Mouse (Mus musculus): ENCODE data around the gene Fgb. TPM values are rescaled to one million over a fixed set of nuclear protein-coding genes. Genes with fewer than 3 reads are reported as not detected.

Gene Fgb
- polyA plus RNA-seq, 1 experiment, result 0.15 TPM

DNA sequence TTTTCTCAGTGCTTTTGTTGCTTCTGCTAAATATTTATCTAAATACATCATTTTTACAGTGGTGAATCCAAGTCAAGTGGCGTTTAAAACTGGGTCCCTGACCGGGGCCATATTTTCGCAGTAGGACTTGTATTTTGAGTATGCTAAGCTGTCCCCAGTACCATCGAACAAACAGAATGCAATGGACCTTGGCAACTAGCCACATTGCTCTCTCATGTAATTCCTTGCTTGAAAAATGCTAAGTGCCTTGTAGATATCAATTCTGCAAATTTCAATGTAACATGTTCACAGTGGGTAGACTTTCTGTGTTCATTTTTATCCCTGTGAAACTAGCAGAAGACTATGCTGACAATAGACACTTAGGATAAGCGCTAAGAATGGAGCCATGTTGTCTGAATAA is 28.5 kb downstream of the Fgb start:
- TF ChIP-seq POLR2A (IDR thresholded peaks at IDR 0.05; ENCODE audit: control insufficient read depth, extremely low read depth, insufficient read depth, low read length, poor library complexity) (no peak), CTCF (IDR thresholded peaks at IDR 0.05; ENCODE audit: borderline replicate concordance, control insufficient read depth, extremely low read depth, insufficient read depth, low read length, poor library complexity) (no peak)
- no peak for DNase-seq
- Histone ChIP-seq H3K4me3 (ENCODE audit: control insufficient read depth, insufficient read depth, low read length) (no peak overlapping the region), H3K36me3 (ENCODE audit: control insufficient read depth, insufficient read depth, low read length) (no peaks in the 10 kb centered on the region), H3K27ac (ENCODE audit: control insufficient read depth, insufficient read depth, low read length) (no peak overlapping the region), H3K4me1 (replicated peaks; ENCODE audit: control insufficient read depth, insufficient read depth, low read length) (no peaks in the 10 kb centered on the region), H3K27me3 (ENCODE audit: control insufficient read depth, insufficient read depth, low read length) (no peaks in the 10 kb centered on the region)
- 94% methylated on average over 5 of the region's 5 CpGs for WGBS

DNA sequence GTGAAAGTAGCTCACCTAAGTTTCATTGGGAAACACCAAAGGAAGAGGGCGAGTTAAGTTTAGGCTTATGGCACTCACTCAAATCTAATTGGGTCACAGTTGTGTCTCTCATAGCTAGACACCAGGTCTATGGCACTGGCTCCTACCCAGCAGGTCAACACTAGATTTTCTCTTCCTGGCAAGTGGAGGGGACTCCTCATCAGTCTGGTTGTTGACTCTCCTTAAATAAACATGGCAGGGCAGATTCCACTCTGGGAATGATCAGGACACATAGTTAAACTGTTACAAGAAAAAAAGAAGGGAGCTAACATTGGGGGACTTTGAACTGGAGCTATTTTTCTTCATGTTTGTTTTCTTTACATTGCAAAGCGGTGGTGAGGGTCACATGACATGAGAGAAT is 29.3 kb downstream of the Fgb start:
- TF ChIP-seq POLR2A (IDR thresholded peaks at IDR 0.05; ENCODE audit: control insufficient read depth, extremely low read depth, insufficient read depth, low read length, poor library complexity) (no peak), CTCF (IDR thresholded peaks at IDR 0.05; ENCODE audit: borderline replicate concordance, control insufficient read depth, extremely low read depth, insufficient read depth, low read length, poor library complexity) (no peak)
- H3K36me3 ChIP-seq (ENCODE audit: control insufficient read depth, insufficient read depth, low read length), result no peaks in the 10 kb centered on the region
- H3K4me1 ChIP-seq (replicated peaks; ENCODE audit: control insufficient read depth, insufficient read depth, low read length), result no peaks in the 10 kb centered on the region
- 91% methylated on average over 2 of the region's 2 CpGs for WGBS
- H3K27ac ChIP-seq (ENCODE audit: control insufficient read depth, insufficient read depth, low read length), result no peak overlapping the region
- no peaks in the 10 kb centered on the region for H3K27me3 ChIP-seq (ENCODE audit: control insufficient read depth, insufficient read depth, low read length)
- no peak overlapping the region for H3K4me3 ChIP-seq (ENCODE audit: control insufficient read depth, insufficient read depth, low read length)
- DNase-seq, result no peak

GRCm38 (mm10) chr3:83016236-83016635 is 33.4 kb downstream of the Fgb start:
- DNase-seq, result no peak
- TF ChIP-seq CTCF (IDR thresholded peaks at IDR 0.05; ENCODE audit: borderline replicate concordance, control insufficient read depth, extremely low read depth, insufficient read depth, low read length, poor library complexity) (no peak), POLR2A (IDR thresholded peaks at IDR 0.05; ENCODE audit: control insufficient read depth, extremely low read depth, insufficient read depth, low read length, poor library complexity) (no peak)
- H3K4me3 ChIP-seq (ENCODE audit: control insufficient read depth, insufficient read depth, low read length), result no peak overlapping the region
- H3K27me3 ChIP-seq (ENCODE audit: control insufficient read depth, insufficient read depth, low read length), result no peaks in the 10 kb centered on the region
- H3K27ac ChIP-seq (ENCODE audit: control insufficient read depth, insufficient read depth, low read length), result no peak overlapping the region
- H3K36me3 ChIP-seq (ENCODE audit: control insufficient read depth, insufficient read depth, low read length), result no peaks in the 10 kb centered on the region
- 94% methylated on average over 1 of the region's 1 CpGs for WGBS
- H3K4me1 ChIP-seq (replicated peaks; ENCODE audit: control insufficient read depth, insufficient read depth, low read length), result no peaks in the 10 kb centered on the region

DNA sequence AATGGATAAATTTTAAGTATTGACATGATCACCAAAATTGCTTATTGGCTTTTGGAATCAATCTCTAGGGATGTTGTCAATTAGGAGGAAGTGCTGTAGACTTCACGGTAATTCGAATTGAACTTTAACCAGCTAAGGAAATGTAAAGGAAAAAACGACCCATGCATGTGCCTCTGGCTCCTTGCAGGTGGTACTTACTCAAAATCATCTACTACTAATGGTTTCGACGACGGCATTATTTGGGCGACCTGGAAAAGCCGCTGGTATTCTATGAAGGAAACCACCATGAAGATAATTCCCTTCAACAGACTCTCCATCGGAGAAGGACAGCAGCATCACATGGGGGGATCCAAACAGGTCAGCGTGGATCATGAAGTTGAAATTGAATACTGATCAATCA is 35.7 kb downstream of the Fgb start:
- no peaks in the 10 kb centered on the region for H3K27me3 ChIP-seq (ENCODE audit: control insufficient read depth, insufficient read depth, low read length)
- TF ChIP-seq CTCF (IDR thresholded peaks at IDR 0.05; ENCODE audit: borderline replicate concordance, control insufficient read depth, extremely low read depth, insufficient read depth, low read length, poor library complexity), result no peak
- TF ChIP-seq POLR2A (IDR thresholded peaks at IDR 0.05; ENCODE audit: control insufficient read depth, extremely low read depth, insufficient read depth, low read length, poor library complexity), result no peak
- no peaks in the 10 kb centered on the region for H3K36me3 ChIP-seq (ENCODE audit: control insufficient read depth, insufficient read depth, low read length)
- WGBS, result 90% methylated on average over 10 of the region's 10 CpGs
- H3K4me1 ChIP-seq (replicated peaks; ENCODE audit: control insufficient read depth, insufficient read depth, low read length), result no peaks in the 10 kb centered on the region
- H3K27ac ChIP-seq (ENCODE audit: control insufficient read depth, insufficient read depth, low read length), result no peak overlapping the region
- no peak for DNase-seq
- no peak overlapping the region for H3K4me3 ChIP-seq (ENCODE audit: control insufficient read depth, insufficient read depth, low read length)

GRCm38 (mm10) chr3:83012636-83013035 is 37.0 kb downstream of the Fgb start:
- 94% methylated on average over 19 of the region's 19 CpGs for WGBS
- no peak for DNase-seq
- H3K36me3 ChIP-seq (ENCODE audit: control insufficient read depth, insufficient read depth, low read length), result no peaks in the 10 kb centered on the region
- TF ChIP-seq POLR2A (IDR thresholded peaks at IDR 0.05; ENCODE audit: control insufficient read depth, extremely low read depth, insufficient read depth, low read length, poor library complexity) (no peak), CTCF (IDR thresholded peaks at IDR 0.05; ENCODE audit: borderline replicate concordance, control insufficient read depth, extremely low read depth, insufficient read depth, low read length, poor library complexity) (no peak)
- no peaks in the 10 kb centered on the region for H3K4me1 ChIP-seq (replicated peaks; ENCODE audit: control insufficient read depth, insufficient read depth, low read length)
- H3K4me3 ChIP-seq (ENCODE audit: control insufficient read depth, insufficient read depth, low read length), result no peak overlapping the region
- no peak overlapping the region for H3K27ac ChIP-seq (ENCODE audit: control insufficient read depth, insufficient read depth, low read length)
- no peaks in the 10 kb centered on the region for H3K27me3 ChIP-seq (ENCODE audit: control insufficient read depth, insufficient read depth, low read length)

GRCm38 (mm10) chr3:83011565-83011964 is 38.1 kb downstream of the Fgb start:
- 86% methylated on average over 4 of the region's 4 CpGs for WGBS
- H3K27me3 ChIP-seq (ENCODE audit: control insufficient read depth, insufficient read depth, low read length), result no peaks in the 10 kb centered on the region
- no peaks in the 10 kb centered on the region for H3K36me3 ChIP-seq (ENCODE audit: control insufficient read depth, insufficient read depth, low read length)
- H3K4me1 ChIP-seq (replicated peaks; ENCODE audit: control insufficient read depth, insufficient read depth, low read length), result no peaks in the 10 kb centered on the region
- no peak for DNase-seq
- no peak for TF ChIP-seq CTCF (IDR thresholded peaks at IDR 0.05; ENCODE audit: borderline replicate concordance, control insufficient read depth, extremely low read depth, insufficient read depth, low read length, poor library complexity)
- TF ChIP-seq POLR2A (IDR thresholded peaks at IDR 0.05; ENCODE audit: control insufficient read depth, extremely low read depth, insufficient read depth, low read length, poor library complexity), result no peak
- no peak overlapping the region for H3K4me3 ChIP-seq (ENCODE audit: control insufficient read depth, insufficient read depth, low read length)
- no peak overlapping the region for H3K27ac ChIP-seq (ENCODE audit: control insufficient read depth, insufficient read depth, low read length)

GRCm38 (mm10) chr3:83011136-83011535 is 38.5 kb downstream of the Fgb start:
- WGBS, result 97% methylated on average over 4 of the region's 4 CpGs
- no peaks in the 10 kb centered on the region for H3K27me3 ChIP-seq (ENCODE audit: control insufficient read depth, insufficient read depth, low read length)
- H3K4me1 ChIP-seq (replicated peaks; ENCODE audit: control insufficient read depth, insufficient read depth, low read length), result no peaks in the 10 kb centered on the region
- H3K4me3 ChIP-seq (ENCODE audit: control insufficient read depth, insufficient read depth, low read length), result no peak overlapping the region
- DNase-seq, result no peak
- H3K36me3 ChIP-seq (ENCODE audit: control insufficient read depth, insufficient read depth, low read length), result no peaks in the 10 kb centered on the region
- H3K27ac ChIP-seq (ENCODE audit: control insufficient read depth, insufficient read depth, low read length), result no peak overlapping the region
- TF ChIP-seq POLR2A (IDR thresholded peaks at IDR 0.05; ENCODE audit: control insufficient read depth, extremely low read depth, insufficient read depth, low read length, poor library complexity), result no peak
- no peak for TF ChIP-seq CTCF (IDR thresholded peaks at IDR 0.05; ENCODE audit: borderline replicate concordance, control insufficient read depth, extremely low read depth, insufficient read depth, low read length, poor library complexity)
